Mouse (Mus musculus) hindbrain, embryonic 11.5 days (tissue): ENCODE measurements around the gene Isx. TPM values are rescaled to one million over a fixed set of nuclear protein-coding genes. Genes with fewer than 3 reads are reported as not detected.

ENCODE experiments used
- polyA plus RNA-seq: library from polyadenylated mRNA; unstranded; fragments of >200 nt; fragmentation: Nextera tagmentation; extraction: Ambion mirVana; gene quantifications from 2 replicates; pipeline ENCODE4 v1.2.1, GENCODE M21; 2014

The Isx gene
- polyA plus RNA-seq, 1 experiment from 2014 or later: not detected

Other genes with a start within 250 kb of the Isx start
- gene Hmgxb4, start 120.2 kb downstream of the Isx start, polyA plus RNA-seq: 42.7 and 56.1 TPM in 2 replicates
- 25.0 and 25.2 TPM in 2 replicates for gene Tom1, start 160.5 kb downstream of the Isx start, polyA plus RNA-seq
- gene Hmox1, start 220.4 kb downstream of the Isx start, polyA plus RNA-seq: 9.2 and 15.1 TPM in 2 replicates
- gene Mcm5, start 236.4 kb downstream of the Isx start, polyA plus RNA-seq: 133 and 155 TPM in 2 replicates